9 mouse cellular contexts compared by ENCODE assay signal in the genomic region with DNA sequence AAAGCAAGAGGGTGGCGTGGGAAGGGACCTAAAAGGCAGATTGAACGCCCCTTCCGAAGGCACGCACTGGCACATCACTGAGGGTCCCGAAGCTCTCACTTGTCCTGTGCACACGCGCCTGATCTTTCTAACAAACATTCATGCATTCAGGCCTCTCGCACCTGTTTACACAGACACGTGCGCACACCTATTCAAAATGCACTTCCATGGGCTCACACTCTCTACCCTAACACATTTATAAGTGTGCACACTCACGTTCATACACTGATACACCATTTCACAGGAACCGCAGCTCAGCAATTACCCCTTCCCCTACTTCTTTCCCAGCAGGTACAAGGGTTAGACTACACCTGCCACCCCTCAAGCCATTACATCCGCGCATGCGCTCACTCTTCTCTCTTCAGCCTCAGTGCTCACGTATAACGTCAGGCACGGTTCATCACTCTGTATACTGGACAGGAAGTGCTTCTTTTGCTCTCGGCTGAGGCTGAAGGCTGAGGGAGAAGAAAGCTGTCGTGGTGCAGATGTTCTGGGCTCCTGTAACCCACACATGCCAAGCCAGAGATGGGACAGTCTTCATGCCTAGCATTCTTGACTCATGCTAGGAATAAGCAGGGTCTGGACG. TPM values are rescaled to one million over a fixed set of nuclear protein-coding genes. Genes with fewer than 3 reads are reported as not detected.
A peak's percentile ranks its signal among the peaks of the same experiment; 100 is the strongest.
DNase-seq lines count a peak whose midpoint lies in the region; ATAC-seq lines count a peak whose summit lies in the region.
"Had no signal": no experiment of that assay in that cellular context is flagged by ENCODE, and none has a peak within 500 bp of the region (broad histone marks: within the 10 kb centered on the region; RNA-seq: fewer than 3 reads in every experiment).

No protein-coding gene starts in this region.

- 11% methylated on average over 21 of the region's 21 CpGs for WGBS in forebrain, embryonic 13.5 days

- no peaks in the 10 kb centered on the region for H3K9me3 ChIP-seq in forebrain, embryonic 13.5 days (replicated peaks)

- peaks cover 51% of the 10 kb centered on the region for H3K27me3 ChIP-seq in forebrain, embryonic 13.5 days

- ATAC-seq in cerebellum, adult (ENCODE audit: insufficient number of reproducible peaks, low FRiP score, low TSS enrichment) = no peak
- ATAC-seq in forebrain, embryonic 13.5 days = no peak

- H3K4me3 ChIP-seq in forebrain, embryonic 13.5 days = peak overlapping the region; percentile 62

- H3K27ac ChIP-seq in forebrain, embryonic 13.5 days = no peak overlapping the region

- peak overlapping the region; percentile 99 for H3K4me2 ChIP-seq in forebrain, embryonic 13.5 days

- H3K9ac ChIP-seq in forebrain, embryonic 13.5 days = peak overlapping the region; percentile 74; the same call in 1 of the 2 replicates

- peak; percentile 32 for DNase-seq in cerebellum, adult 8-10 months
- DNase-seq in ES-CJ7 (ENCODE audit: low read depth, low spot score) = peak; percentile 61
- peak; percentile 54 to 55 for DNase-seq in kidney, adult 8-10 months
- DNase-seq in lung, postnatal 14 days = peak; percentile 33
- no peak for DNase-seq in ovary, postnatal 14 days (ENCODE audit: low spot score)
- no peak for DNase-seq in left cerebral cortex, postnatal 36 days (ENCODE audit: low spot score in 2 of 2)

- peaks cover 61% of the 10 kb centered on the region for H3K4me1 ChIP-seq in forebrain, embryonic 13.5 days

- intact Hi-C loops in left cerebral cortex, postnatal 36 days (cut with DNase I) = no loop called here

- no peaks in the 10 kb centered on the region for H3K36me3 ChIP-seq in forebrain, embryonic 13.5 days (ENCODE audit: poor library complexity, severe bottlenecking)

RNA-seq across cellular contexts. Expression of a gene that starts 0.6 kb away (rescaled TPM):
- 9.7 and 12.3 TPM in 2 replicates for polyA plus RNA-seq in forebrain, embryonic 13.5 days (2015; fragmentation: Nextera tagmentation; extraction: Ambion mirVana)
- 10 to 100 TPM in 1 of 2 experiments, 1 to 10 TPM in 1; 9.6 to 14.9 TPM for total RNA-seq in left cerebral cortex, postnatal 36 days (2021)

RNA-seq across cellular contexts. Expression of a gene that starts 3.6 kb away (rescaled TPM):
- 24.9 and 30.6 TPM in 2 replicates for polyA plus RNA-seq in forebrain, embryonic 13.5 days (2015; fragmentation: Nextera tagmentation; extraction: Ambion mirVana)
- 10 to 100 TPM; 19.9 to 20.1 TPM for total RNA-seq in left cerebral cortex, postnatal 36 days (2021)

RNA-seq across cellular contexts. Expression of a gene that starts 17.5 kb away (rescaled TPM):
- polyA plus RNA-seq in forebrain, embryonic 13.5 days (2015; fragmentation: Nextera tagmentation; extraction: Ambion mirVana) = 61.3 and 64.9 TPM in 2 replicates
- total RNA-seq in left cerebral cortex, postnatal 36 days (2021) = 10 to 100 TPM; 22.3 to 22.8 TPM

RNA-seq across cellular contexts. Expression of a gene that starts 22.6 kb away (rescaled TPM):
- polyA plus RNA-seq in forebrain, embryonic 13.5 days (2015; fragmentation: Nextera tagmentation; extraction: Ambion mirVana) = not detected in 2 replicates
- total RNA-seq in left cerebral cortex, postnatal 36 days (2021) = not detected
- total RNA-seq: layer of hippocampus, postnatal 10 days had no signal

RNA-seq across cellular contexts. Expression of a gene that starts 44.8 kb away (rescaled TPM):
- 48.3 and 54.2 TPM in 2 replicates for polyA plus RNA-seq in forebrain, embryonic 13.5 days (2015; fragmentation: Nextera tagmentation; extraction: Ambion mirVana)
- total RNA-seq in left cerebral cortex, postnatal 36 days (2021) = 10 to 100 TPM; 42.1 to 59.7 TPM

Comparison
In these comparisons a context has a peak if more than half of its experiments do, and no peak if none do; other contexts are left out.
1. DNase-seq: peak in cerebellum, adult 8-10 months (single experiment), ES-CJ7 (single experiment), kidney, adult 8-10 months (2 of 2) and lung, postnatal 14 days (single experiment); none in ovary, postnatal 14 days (single experiment) and left cerebral cortex, postnatal 36 days (0 of 2).